Mouse (Mus musculus) ES-Bruce4 (cell line): ENCODE data around the gene Golgb1.

ENCODE experiments used
- EP300 ChIP-seq: IDR thresholded peaks from 2 replicates; pipeline ENCODE4 v1.6.1; 2011; ENCODE audit warnings: low read depth, low read length; ENCODE audit not compliant: insufficient read depth
- POLR2A ChIP-seq: IDR thresholded peaks from one replicate; pipeline ENCODE4 v1.8.1; 2011; ENCODE audit warnings: low read length; ENCODE audit not compliant: insufficient read depth

DNA sequence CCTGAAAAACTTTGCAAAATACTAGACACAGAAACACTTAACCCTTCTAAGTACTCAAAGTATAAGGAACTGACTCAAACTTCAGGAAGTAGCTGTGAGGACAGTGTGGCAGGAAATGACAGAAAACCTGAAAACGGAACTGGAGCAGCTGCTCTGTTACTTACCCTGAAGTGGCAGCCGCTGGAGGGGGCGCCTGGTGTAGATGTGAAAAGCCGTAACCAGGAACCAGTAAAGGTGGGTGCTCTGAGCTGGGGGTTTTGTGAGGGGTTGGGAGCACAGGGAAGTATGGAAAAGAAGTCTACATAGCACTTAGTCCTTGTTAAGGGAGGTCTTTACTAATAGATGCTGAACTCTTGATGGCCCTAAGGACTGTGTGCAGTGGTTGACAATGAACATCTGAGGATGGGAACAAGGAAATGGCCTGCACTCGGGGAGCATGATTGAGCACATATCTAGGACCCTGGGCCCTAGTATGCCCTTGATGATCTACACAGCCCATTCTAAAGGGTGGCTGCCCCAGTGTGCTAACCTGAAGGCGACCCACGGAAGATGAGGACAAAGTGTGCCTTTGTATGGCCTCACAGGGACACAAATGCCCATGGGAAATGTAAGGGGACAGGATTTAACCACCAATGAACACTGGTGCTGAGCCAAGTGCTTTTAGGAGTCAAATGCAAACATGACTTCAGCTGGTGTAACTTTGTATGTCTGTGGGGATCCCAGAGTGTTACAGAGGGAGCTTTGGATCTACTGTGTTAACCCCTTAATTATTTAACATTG, 60.1 kb downstream of the Golgb1 start, which contains the start of gene Hcls1:
- TF ChIP-seq EP300 (no peak), POLR2A (no peak)
